Mouse (Mus musculus) lung, adult 18-20 months (tissue): ENCODE results near the gene Ankrd22.

Experiments used
- DNase-seq, 2 experiments: peaks; one replicate each; pipeline ENCODE4 v3.0.0; 2022; ENCODE audit warnings: mixed read lengths in 2 of 2

The Ankrd22 gene

DNA sequence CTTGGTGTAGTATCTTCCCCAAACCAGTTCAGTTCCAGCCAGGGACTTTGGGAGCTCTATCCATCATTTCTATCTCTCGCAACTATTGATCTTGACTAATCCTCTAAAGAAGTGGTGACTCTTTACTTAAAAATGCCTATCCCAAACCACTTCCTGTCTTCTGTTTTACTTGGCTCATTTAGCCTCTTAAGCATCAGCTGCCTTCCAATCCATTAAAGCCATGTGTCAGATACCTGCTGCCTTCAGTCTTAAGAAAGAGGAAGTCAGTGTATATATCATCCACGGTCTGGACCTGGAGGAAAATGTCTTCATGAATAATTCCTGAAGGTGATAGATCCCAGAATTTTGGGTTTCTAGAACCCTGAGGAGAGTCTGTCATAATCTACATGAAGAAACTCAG lies 14.5 kb upstream of the Ankrd22 start:
- DNase-seq = no peak

DNA sequence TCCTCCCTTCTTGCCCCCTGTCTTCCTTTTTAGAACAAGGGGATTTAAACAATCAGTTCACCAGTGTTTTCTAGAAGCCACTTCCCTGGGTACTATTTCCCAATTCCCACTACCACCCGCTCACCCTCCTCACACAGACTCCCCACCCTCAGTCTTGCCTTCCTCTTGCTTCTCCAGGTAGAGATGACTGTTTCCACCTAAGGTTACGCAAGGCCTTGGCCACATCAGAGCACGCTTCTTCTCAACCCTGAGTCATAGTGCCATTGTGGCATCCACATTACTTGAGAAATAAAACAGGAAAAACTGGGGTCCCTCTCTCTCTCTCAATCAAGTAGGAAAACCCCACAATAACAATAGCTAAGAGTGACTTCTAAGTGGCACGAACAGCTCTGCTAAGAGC lies 13.3 kb upstream of the Ankrd22 start:
- no peak for DNase-seq

DNA sequence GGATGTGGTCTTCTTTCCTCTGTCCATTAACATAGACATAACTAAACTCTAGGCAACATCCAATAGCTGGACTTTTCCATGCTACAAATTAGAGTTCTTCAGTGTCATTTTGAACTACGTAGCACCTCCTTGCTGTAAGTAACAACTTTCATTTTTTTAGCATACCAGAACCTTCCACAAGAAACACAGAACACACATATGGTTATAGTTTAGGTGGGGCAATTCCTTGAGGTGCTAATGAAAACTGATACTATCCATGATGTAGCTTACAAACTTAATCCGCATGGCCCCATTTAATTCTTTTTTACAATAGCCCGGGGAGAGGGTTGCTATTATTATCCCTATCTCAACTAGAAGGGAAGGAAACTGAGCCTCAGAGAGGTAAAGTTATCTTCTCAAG lies 8.2 kb upstream of the Ankrd22 start:
- DNase-seq = no peak

DNA sequence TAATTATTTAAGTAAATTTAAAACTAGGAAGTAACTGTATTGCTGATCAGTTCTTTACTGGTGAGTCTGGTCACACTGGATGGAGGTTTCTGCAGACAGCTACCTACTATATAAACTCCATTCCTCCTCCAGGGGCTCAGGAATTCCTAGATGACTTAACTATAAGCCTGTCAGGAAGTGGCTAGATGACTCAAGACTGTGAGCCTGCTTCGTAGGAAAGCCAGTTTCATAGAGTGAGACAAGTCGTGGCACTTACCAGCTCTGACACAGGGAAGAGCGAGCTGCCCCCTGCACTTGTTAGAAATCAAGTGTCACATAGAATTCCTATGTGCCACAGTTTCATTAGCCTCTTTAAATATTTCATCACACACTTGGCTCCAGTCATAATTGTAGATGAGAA lies 5.3 kb upstream of the Ankrd22 start:
- no peak for DNase-seq

DNA sequence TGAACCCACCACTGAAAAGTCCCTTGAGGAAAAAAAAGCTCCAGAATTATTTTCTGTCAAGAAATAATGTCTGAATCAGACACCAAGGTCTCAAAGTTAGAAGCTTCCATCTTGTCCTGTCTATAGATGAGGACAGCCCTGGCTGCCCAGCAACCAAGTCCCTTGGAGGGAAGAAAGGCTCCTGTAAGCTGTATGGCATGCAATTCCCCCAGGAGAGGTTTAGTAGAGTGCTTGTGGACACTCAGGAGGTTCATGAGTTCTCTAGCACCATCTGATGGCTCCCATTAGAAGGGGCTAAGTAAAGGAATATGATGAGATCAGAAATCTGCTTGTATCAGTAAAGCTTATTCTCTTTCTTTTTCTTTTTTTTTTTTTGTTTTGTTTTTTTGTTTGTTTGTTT lies 3.3 kb upstream of the Ankrd22 start:
- DNase-seq = no peak

DNA sequence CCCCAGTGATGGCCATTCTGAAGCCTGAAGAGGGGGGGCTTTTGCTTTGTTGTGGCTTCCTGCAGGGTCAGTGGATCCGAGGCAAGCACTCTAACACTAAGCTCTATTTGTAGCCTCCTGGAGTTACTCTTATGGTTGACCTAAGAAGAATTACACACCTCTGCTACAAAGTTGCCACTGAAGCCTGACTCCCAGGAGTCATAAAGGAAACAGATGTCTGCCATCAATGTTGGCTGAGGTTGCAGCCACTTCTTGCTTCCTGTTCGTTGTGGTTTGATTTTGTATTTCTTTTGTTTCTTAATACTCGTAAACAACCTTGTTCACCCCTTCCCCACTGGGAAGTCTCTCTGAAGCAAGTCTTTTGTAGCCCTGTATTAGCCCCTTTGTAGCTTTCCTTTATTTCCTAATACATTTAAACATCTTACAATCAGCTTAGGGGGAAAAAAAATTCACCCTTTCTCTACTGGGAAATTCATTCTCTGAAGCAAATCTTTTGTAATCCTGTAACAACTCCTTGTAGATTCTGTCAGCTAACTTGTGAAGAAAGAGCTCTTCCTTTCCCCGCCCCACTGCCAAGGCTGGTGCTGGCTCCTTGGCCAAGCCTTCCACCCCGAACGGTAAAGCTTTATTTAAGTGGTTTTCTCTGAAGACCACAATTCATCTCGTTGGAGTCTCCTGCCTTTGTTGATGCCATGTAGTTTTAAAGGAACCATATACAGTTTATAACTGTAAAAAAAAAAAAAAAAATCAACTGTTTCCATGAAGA lies 2.2 kb upstream of the Ankrd22 start:
- DNase-seq = no peak

DNA sequence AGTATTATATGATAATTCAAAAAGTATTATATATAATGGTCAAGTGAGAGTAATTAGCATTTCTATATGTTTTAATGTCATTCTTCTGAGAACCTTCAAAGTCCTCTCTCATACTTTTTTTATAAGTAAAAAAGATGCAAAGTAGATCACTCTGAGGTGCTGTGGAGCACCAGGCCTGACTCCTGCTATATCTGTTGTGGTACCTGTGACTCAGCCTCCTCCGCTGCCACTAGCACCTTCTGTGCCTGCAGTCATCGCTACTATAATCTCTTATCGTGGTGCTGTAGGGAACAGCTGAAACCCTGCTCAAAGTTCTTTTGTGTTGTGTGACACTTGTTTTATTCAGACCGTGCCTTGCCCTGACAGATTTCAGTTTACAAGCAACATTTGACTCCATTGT lies 533 bp upstream of the Ankrd22 start:
- DNase-seq = no peak

DNA sequence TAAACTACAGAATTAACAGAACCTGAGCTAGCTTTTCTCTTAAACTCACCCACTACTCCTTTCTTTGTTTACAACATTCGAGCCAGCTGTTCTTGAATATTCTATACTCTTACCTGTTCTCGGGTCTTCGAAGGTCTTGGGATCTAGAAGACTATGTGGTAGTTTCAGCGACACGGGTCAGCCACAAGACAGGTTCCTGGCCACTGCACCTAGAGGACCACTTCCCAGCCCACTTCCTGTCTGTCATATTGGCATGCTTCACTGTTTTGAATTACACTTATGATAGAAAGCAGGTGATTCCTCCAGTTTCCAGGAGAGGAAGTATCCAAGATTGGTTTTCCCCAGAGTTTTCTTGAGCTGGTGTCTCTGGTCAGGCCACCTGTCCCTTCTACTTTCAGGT lies 3.2 kb downstream of the Ankrd22 start:
- DNase-seq = no peak

DNA sequence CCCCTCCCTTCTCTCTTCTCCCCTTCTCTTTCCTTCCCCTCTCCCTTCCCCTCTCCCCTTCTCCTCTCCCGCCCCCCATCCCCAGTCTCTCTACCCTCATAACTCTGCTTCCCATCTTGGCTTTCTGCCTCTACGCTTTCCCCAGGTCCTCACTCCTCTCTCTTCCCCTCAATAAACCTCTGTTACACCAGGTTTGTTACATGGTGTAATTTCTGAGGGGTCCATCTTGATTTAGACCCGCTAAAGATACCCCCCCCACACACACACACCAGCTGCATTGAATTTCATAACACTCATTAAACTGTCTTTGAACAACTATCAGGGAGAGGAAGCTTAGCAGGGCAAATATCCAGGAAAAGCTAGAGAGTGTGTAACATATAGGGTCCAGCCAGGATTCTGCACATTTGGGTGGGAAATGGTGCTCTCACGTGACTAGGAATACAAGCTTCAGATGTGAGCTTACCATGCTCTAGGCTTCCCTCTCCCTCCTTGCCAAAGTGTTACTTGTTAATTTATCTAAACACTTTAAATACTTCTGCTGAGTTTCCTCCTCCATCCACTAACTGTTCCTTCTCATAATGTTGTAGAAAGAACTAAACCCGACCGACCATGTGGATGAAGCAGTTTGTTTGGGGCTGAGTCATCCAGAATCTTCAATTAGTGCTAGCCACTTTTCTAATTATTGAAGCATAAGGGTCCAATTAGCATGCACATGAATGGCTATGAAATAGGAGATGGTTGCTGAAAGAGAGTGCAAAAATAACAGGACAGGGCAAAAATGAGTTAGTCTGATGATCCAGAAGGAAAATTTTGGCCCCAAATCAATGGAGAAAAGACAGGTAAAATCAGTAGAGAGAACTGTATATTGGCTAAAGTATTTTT lies 12.3 kb downstream of the Ankrd22 start:
- no peak for DNase-seq

DNA sequence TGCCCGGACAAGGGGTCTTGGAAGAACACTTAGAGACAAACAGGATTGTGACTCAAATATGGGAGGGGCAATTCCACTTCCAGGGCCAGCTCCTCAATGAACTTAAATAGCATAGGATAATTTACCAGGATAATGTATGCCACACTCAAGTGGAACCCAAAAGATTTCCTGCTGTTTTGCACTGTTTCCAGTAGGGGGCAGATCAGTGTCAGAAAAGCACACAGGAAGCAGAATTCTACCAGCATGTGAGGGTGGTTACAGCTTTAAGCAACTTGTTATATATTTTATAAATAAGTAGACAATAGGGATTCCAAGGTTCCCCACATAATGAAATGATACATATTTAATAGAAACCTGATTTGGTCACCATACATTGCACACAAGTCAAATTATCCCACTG lies 13.9 kb downstream of the Ankrd22 start:
- DNase-seq = no peak

DNA sequence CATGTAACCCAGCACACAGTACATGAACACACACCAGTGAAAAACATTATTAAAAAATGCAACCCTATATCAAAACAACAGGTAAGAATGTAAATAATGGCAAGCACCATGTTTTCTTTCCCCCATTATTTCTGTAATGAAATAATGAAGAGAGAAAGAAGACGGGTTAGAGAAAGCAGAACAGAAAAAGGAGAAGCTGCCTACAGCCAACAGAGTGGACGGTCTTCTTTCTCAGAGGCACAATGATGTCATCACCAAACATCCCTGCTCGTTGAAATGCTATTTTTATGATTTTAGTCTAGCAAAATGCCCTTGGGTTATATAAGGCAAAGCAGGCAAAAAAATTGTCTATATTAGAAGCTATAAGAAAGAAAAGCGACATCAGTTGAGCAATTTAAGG lies 17.4 kb downstream of the Ankrd22 start:
- no peak for DNase-seq

DNA sequence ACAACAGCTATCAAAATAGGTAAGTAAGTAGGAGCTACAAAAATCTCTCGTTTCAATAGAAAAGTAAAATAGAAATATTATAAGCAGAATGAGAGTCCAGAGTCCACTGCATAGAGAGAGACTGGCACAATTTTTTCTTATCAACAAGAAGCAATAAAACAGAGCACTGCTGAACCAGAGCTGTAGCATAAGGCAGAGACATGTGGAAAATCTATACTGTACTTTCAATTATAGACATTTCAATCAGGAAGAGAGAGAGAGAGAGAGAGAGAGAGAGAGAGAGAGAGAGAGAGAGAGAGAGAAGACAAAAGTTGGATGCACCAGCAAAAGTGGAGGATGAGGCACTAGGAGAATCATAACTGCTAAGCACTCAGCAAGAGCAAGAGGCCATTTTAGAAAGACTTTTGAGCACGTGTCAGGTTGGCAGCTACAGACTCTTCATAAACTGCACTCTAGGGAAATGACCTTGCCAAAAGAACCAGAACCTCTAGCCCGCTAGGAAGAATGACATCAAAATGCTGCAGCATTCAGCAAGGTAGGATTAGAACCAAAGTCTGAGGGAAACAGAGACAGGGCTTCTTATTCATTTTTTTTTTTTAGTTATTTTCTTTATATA lies 26.3 kb downstream of the Ankrd22 start:
- DNase-seq = no peak

DNA sequence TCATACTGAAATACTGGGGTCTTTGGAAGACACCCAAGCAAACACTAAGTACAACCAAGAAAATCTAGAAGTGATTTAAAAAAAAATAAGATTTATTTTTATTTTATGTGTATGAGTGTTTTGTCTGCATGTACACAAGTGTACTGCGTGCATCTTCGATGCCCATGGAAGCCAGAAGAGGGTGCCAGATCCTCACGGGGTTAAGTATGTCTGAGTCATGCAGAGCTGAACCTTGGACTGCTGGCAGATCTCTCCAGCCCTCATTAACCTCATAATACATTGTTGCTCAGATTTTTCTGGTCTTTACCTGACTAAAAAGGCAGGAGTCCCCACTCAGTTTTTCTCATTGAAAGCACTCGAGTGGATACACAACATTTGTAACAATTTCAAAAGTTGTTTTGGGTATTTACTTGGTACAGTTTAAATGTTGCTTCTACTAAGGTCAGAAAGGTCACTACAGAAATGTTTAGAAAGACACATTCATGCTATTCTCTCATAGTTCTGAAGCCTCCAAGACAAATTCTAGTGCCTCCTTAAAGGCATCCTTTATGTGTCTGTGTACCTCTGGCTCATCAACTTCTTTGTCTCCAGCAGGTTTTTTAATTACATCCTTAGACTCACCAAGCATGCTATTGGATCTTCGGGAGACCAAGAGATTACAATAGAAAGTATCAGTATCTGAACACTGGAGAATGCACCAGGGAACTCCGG lies 27.0 kb downstream of the Ankrd22 start:
- no peak for DNase-seq

DNA sequence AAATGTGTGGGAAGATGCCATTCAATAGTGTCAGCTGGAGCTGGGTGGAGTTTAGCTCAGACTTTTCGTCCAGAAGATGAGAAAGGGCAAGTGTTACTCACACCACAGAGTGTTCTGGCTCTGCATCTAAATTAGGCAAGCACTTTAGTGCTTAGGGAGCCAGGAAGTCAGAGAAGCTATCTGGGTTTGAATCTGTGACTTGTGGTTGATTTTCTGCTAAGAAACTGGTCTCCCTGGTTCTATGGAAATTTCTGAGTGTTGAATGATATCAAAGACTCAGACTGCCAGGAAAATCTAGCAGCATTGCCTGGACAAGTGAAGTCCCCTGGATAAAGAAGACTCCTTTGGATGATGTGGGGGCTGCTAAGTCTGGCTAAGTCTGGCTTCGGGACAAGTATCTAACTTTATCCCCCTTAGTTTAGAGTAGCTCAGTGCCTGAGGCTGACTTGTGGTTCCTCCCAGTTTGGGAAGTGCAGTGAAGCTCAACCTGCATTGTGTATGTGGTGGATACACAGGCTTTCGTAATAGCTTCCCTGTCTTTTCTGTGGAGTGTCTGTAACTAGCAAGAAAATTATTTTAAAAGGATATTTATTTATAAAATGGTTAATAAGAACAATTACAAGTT lies 45.6 kb downstream of the Ankrd22 start:
- DNase-seq = no peak

DNA sequence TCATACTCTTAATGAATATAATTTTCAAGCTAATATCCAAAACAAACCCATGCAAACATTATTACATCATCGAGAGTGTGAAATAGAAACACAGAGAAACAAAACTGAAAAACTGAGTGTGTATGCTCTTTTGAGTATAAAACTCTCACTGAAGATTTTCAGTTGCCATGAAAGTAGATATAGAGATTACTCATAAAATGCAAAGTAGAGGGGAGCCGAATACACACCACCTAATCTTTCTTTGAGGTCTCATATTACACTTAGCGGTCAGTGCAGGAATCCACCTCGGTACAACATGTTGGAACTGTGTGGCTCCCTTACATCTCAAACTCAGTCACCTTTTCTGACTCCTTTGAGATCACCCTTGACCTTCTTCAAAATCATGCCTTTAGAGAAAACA lies 46.2 kb downstream of the Ankrd22 start:
- no peak for DNase-seq

DNA sequence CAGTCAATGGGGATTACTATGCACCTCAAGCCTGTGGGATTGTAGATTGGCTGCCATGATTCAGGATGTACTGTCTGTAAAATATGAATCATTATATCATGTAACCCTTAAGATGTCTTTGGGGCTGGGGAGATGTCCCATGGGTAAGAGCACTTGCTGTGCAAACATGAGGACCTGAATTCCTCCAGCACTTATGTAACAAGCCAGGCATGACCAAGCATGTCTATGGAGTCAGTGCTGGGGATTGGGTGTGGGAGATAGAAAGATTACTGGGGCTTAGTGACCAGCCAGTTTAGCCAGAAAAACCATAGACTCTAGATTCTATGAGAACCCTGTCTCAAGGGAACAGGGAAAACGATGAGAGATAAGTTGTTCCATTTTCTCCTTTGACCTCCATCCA lies 46.8 kb downstream of the Ankrd22 start:
- DNase-seq = no peak

DNA sequence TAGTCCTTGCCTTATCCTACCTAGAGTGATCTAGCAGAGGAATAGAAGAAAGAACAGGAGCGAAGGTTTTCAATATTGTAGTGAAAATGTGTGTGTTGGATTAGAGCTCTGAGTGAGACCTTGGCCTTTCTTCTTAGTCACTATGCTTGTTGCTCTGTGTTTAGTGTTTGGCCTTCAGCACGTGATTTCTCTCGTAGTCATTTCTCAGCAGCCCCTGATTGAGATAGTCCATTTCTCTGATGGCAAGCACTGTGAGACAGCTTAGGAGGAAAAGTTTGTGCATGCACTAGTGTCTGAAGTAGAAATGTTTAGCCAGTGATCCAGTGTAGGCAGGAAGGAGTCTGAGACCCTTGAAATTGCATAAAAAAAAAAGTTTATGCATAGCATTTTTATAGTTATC lies 61.0 kb downstream of the Ankrd22 start:
- DNase-seq = no peak

DNA sequence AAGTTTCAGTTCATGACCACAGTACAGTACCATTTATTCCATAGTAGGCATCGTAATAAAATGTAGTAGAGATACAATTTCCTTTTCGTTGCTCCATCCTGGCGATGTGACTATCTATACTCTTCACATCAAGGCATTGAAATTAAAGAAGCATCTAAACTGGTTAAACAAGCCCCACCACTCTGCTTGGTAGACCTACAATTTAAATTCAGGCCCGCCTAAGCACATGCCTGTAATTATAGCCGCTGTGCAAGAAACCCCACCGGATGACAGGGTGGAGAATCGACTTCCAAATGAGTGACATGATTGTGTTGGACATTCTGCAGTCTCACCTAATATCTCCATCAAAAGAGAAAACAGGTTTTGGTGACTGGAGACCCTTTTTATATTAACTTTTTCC lies 64.0 kb downstream of the Ankrd22 start:
- no peak for DNase-seq

DNA sequence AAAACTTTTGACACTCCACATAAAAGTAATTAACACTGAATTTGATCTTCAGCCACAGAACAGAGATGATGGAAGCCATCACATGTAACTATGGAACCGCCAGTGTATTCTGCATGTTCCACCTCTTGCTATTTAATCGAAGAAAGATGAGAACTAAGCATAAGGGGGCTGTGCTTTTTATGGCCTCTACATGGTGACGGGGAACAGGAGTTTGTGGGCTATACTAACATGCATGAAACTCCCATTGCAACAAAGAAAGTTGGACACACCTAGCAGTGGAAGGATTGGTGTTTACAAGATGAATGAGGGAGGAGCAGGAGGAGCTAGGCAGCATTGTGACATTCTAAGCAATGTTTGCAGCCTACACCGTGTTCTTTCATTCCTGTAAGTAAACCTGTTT lies 65.2 kb downstream of the Ankrd22 start, which contains the start of gene Lipm:
TSS of gene Lipm (plus strand) at position 301 of the 400 bp plus-strand sequence.
- DNase-seq = no peak

DNA sequence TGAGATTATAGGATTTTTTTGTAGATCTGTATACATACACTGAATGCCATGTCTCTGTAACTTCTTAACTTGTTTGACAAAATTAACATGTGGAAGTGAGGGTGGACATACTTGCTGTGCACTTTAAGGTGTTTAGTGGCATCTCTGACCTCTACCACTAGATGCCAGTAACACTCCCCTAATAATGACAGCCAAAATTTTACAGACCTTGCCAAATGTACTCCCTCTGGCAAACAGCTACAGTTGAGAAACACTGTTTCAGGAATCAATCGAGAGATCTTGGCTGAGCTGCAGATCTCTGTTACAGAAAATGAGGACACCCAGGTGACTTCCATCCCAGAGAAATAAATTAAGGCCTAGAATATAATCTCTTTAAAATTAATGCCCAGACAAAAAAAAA lies 69.6 kb downstream of the Ankrd22 start:
- DNase-seq = no peak

DNA sequence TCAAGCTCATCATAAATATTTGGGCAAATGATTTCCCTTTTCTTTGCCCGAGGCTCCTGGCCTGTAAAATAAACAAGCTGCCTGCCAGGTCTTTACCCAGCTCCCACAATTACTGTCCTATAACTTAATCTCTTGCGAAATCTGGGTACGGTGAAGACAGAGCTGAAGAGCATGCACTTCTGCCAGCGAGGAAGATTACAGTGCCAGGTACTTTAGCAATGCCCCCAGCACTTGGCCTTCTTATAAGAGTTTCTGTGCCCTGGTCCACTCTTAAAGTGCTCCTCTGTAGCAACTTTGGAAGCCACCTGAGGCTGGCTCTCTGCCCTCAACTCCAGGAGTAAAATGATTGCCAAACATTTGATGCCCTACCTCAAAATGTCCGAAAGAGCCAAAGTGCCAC lies 70.5 kb downstream of the Ankrd22 start:
- peak; percentile 13 to 18 for DNase-seq

DNA sequence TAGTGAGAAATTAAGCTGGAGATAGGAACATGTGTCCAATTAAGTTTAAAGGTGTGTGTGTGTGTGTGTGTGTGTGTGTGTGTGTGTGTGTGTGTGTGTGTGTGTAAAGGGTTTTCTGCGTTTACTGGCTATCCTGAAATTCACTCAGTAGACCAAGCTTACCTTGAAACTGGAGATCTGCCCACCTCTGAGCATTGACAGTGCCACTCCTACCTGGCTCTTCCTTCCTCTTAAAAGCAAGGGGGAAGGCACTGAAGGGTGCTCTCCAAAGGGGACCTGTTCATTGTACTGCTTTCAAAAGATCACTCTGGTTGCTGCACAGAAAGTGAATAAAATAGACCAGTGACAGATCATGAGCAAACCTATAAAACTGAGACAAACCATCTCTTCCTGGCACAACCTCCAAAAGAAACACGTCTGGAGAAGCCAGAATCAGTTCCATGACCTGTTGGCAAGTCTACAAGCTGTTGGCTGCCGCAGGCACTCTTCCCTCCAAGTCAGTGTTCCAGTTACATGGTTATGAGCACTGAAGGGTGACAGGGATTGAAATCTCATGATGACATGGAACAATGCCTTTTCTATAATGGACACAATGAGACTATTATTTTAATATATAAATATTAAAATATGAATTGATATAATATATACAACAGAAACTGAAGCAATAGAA lies 76.7 kb downstream of the Ankrd22 start:
- no peak for DNase-seq
